Mouse (Mus musculus) brain, adult 2 months (tissue): ENCODE measurements at regions not wholly inside any gene's neighbourhood (a gene's known extent, or its start where the extent isn't known, plus 50 kb on each side); places are given as distances from the start of the nearest gene placed in this dataset.
"Not testable (repeated sequence)": the region's sequence is repeated elsewhere in the genome, so short reads cannot be mapped to it uniquely, and the experiment has no call there.

Experiments
- DNase-seq: peaks from one replicate; pipeline ENCODE4 v3.0.0; 2011; ENCODE audit warnings: low read depth, low spot score

DNA sequence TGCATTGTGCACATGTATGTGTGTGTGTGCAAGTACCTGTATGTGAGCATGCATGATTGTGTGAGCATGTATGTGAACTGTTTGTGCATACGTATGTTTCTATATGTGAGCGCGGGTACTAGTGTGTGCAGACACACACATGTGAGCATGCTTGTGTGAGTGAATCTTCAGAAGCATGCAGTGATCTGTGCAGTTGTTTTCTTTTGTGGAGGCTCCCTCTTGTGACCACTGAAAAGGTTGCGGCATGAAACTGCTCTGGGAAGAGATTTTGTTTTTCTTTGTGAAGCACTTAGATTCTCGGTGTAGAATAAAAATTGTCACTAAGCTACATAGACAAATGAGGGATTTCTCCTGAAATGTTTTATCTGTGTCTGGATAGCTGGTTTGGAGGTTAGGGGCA is 189.2 kb upstream of the Rapgef5 start:
- DNase-seq = not testable (repeated sequence)

DNA sequence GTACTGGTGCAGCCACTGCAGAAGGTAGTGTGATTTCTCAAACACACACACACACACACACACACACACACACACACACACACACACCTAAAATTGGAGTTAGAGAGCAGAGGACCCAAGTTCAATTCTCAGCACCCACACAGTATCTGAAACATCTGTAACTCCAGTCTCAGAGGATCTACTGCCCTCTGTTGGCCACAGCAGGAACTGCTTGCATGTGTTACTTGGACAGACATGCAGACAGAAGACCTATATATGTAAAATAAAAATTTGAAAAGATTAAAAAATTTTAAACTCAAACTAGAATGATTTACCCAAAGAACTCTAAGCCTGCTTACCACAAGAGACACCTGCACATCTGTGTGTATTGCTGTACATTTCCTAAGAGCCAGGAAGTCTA is 185.9 kb upstream of the Rapgef5 start:
- no peak for DNase-seq

DNA sequence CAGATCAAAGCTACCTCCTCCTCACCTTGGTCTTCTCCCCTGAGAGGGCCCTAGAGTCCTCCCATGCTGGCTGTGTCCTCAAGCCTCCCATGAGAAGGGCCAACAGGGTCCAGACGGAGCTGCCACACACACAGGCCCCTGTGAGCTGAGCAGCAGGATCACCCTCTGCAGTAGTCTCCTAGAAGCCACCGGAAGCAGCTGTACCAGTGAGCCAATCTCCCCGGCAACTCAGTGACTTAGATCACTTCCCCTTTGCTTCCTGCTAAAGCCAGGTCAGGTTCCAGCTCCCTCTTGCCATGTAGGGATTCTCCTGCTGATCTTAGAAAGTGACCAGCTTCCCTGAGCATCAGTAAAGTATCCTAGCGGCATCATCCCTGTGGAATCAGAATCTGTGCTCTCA is 179.4 kb upstream of the Rapgef5 start:
- DNase-seq = no peak

- no peak for DNase-seq
These were observed 174.0 kb upstream of the Rapgef5 start for GRCm38 (mm10) chr12:117342321-117342720.

GRCm38 (mm10) chr12:117343121-117343520 is 173.2 kb upstream of the Rapgef5 start:
- peak; percentile 57 for DNase-seq

DNA sequence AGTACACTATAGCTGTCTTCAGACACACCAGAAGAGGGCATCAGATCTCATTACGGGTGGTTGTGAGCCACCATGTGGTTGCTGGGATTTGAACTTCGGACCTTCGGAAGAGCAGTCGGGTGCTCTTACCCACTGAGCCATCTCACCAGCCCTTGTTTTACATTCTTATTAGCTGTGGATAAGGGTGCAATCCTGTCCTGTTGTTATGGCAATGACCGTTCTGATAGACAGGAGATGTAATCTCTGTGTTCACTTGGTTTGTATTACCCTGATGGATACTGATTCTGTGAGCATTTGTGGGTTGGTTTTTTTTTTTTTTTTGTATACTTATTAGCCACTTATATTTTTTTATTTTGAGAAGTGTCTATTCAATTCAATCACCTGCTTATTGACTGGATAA is 172.7 kb upstream of the Rapgef5 start:
- DNase-seq = not testable (repeated sequence)

DNA sequence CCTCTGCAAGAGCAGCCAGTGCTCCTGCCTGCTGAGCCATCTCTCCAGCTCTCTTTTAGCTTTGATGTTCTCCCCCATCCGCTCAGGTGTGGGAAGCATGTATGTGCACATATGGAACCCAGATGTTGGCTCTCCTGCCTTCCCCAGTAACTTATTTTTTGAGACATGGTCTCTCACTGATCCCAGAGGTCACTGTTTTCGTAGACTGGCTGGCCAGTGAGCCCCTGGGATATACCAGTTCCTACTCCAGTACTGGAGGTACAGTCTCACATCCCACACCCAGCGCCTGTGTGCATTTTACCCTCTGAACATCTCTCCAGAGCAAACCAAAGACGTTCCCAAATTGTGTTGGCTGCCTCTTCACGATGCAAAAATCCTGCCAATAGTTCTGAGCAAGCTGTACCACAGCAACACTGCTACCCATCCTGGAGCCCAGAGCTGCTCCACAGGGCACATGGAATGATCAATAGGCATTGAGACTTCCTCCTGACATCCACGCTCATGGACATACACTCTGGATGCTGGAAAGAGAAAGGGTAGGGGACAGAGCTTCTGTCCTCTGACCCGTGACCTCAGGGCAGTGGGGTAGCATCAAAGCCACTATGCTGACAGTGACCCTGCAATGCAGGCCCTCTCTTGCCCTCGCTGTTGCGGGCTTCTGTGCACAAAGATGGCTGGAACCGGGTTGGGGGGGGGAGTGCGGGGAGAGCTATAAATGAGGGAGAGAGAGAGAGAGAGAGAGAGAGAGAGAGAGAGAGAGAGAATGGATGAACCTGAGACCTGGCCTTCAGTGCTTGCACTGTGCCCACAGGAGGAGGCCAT is 171.8 kb upstream of the Rapgef5 start:
- DNase-seq = peak; percentile 84

- DNase-seq = peak; percentile 94
These were observed 170.9 kb upstream of the Rapgef5 start for GRCm38 (mm10) chr12:117345088-117345977.

DNA sequence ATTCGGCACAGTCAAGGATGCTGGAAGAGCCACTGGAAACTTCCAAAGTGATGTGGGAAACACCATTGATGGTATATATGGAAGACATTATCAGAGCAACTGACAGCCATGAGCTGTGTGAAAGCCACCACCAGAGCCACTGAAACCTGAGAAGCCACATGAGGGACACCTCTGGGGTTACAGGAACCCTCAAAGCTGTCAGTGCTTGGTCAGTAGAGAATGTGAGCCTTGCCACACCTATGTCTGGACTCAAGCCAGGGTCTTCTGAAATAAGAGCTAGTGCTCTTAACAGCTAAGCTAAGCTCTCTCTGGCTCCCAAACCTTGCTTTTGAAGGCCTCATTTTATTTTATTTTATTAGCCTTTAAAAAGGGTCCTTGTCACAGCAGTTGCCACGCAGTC is 170.2 kb upstream of the Rapgef5 start:
- no peak for DNase-seq

GRCm38 (mm10) chr12:117347135-117347534 is 169.1 kb upstream of the Rapgef5 start:
- DNase-seq = no peak

DNA sequence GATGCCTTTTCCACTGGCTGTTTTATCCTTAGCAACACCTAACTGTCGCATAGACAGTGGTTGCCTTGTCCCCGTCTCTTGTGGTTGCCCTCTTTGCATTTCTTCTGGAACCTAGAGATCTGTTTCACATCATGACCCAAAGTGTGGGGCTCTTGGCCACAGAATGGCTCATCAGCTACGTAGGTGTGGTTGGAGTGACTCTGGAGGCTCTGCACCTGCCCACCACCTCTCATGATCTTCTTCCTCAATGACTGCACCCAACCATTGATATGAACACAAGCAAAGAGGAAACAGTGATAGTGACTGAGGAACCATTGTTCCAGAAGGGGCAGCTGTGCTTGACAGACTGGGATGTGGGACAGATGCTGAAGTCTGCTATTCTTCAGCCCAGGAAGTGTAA is 167.8 kb upstream of the Rapgef5 start:
- DNase-seq = no peak

DNA sequence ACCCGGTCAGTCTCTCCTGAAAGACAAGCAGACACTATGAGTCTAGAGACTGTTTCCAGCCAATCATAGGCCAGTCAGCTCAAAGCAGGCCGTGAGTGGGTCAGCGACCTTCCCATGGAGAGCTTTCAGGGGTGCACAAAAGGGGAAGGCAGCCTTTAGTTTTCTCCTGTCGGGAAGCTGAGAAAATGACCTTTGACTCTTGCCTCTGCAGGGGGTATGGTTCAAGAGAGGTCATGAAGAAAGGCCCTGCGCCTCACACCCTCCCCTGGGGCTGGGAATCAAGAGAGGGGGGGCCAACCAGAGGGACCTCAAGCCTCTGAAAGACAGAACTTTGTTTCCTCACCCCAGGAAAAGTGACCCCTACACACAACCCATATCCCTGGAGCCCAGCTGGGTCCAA is 164.4 kb upstream of the Rapgef5 start:
- no peak for DNase-seq

- no peak for DNase-seq
These were observed 163.8 kb upstream of the Rapgef5 start for GRCm38 (mm10) chr12:117352511-117352910.

DNA sequence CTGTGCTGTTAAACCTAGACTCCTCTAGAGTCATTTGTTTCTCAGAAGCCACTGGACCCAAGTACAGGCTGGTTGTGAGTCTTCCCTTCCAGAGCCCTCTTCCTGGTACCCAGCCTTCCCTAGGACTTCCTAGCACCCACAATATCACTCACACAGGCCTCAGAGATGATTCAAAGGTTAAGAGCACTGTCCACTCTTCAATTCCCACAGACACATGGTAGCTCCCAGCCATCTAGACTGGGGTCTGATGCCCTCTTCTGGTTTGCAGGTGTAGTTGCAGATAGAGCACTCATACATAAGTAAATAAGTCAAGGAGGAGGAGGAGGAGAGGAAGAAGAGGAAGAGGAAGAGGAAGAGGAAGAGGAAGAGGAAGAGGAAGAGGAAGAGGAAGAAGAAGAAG is 163.3 kb upstream of the Rapgef5 start:
- peak; percentile 80 for DNase-seq

GRCm38 (mm10) chr12:117357811-117358210 is 158.5 kb upstream of the Rapgef5 start:
- DNase-seq = peak; percentile 69

- no peak for DNase-seq
These were observed 157.4 kb upstream of the Rapgef5 start for GRCm38 (mm10) chr12:117358891-117359290.

DNA sequence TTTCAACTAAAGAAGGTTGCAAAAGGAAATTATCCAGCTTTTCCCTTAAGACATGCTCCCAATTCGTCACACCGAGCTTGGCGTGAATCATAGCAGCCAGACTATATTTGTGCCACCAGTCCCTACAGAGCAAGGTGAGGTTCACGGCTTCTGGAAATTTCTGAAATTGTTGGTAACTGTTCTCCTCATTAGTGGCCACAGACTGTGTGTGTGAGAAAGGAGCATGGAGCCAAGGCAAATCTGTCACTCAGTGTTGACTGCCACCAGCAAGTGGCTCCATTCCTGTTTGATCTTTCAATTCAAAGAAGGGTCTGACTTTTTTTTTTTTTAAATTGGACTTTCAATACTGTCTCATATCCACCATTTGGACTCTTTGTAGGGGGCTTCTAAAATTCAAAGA is 156.1 kb upstream of the Rapgef5 start:
- DNase-seq = no peak

- DNase-seq = no peak
These were observed 154.5 kb upstream of the Rapgef5 start for GRCm38 (mm10) chr12:117361826-117362225.

DNA sequence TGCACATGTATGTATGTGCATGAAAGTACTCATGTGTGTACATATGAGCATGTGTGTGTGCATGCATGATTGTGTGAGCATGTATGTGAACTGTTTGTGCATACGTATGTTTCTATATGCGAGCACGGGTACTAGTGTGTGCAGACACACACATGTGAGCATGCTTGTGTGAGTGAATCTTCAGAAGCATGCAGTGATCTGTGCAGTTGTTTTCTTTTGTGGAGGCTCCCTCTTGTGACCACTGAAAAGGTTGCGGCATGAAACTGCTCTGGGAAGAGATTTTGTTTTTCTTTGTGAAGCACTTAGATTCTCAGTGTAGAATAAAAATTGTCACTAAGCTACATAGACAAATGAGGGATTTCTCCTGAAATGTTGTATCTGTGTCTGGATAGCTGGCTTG is 152.8 kb upstream of the Rapgef5 start:
- DNase-seq = not testable (repeated sequence)

DNA sequence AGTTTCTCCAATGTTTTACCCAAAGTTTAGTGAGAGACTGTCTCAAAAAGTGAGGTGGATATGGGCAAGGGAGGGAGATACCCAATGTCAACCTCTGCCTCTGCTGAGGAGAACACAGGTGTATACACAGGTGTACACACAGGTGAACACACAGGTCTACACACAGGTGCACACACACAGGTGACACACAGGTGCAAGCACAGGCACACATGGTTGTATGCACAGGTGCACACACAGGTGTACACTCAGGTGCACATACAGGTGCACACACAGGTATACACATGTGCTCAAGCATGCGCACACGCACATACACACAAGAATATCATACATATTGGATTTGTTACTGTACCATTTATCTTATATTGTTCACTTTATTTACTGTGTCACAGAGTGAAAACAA is 151.1 kb upstream of the Rapgef5 start:
- no peak for DNase-seq

DNA sequence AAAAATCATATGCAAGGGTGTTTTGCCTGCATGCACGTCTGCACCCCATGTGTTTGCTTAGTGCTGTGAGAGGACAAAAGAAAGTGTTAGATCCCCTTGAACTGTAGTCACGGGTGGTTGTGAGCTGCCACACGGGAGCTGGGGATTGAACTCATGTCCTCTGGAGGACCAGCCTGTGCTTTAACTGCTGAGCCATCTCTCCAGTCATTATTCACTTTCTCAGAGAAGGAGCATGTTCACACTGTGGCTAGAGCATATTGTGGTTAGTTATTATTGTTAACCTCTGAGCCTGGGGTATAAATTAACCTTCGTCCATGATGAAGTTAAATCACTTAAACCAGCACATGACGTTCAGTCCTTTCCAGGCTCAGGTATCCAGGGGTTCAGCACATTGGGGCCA is 150.4 kb upstream of the Rapgef5 start:
- no peak for DNase-seq

- no peak for DNase-seq
These were observed 137.9 kb upstream of the Rapgef5 start for GRCm38 (mm10) chr12:117378297-117378887.
